Mouse (Mus musculus) bone marrow macrophage, adult 2 months (primary cell): ENCODE data around the gene Ppp1r36. TPM values are rescaled to one million over a fixed set of nuclear protein-coding genes. Genes with fewer than 3 reads are reported as not detected.

Experiments used
- H3K27ac ChIP-seq: 2 replicates; pipeline ENCODE4 v1.5.1; 2012; ENCODE audit warnings: low read depth, low read length; ENCODE audit not compliant: insufficient read depth
- H3K4me1 ChIP-seq: 2 replicates; pipeline ENCODE4 v1.6.1; 2012; ENCODE audit warnings: low read length; ENCODE audit not compliant: control insufficient read depth, insufficient read depth
- H3K4me3 ChIP-seq: 2 replicates; pipeline ENCODE4 v1.5.1; 2012; ENCODE audit warnings: mild to moderate bottlenecking, low read length, moderate library complexity; ENCODE audit not compliant: insufficient read depth
- CTCF ChIP-seq: IDR thresholded peaks from 2 replicates; pipeline ENCODE4 v1.5.1; 2012; ENCODE audit warnings: low read depth, mild to moderate bottlenecking, low read length, moderate library complexity
- POLR2A ChIP-seq: IDR thresholded peaks from 2 replicates; pipeline ENCODE4 v1.6.1; 2012; ENCODE audit warnings: mild to moderate bottlenecking, low read depth, low read length, borderline replicate concordance
- polyA plus RNA-seq: library from polyadenylated mRNA; stranded (reverse); fragments of >200 nt; gene quantifications from 2 replicates; pipeline ENCODE4 v1.2.4, GENCODE M21; 2012; ENCODE audit not compliant: missing spikeins, insufficient read depth, insufficient read length

Gene Ppp1r36
- polyA plus RNA-seq, 1 experiment: not detected

- Histone ChIP-seq H3K4me3 (no peak overlapping the region), H3K4me1 (peaks cover 46% of the 10 kb centered on the region), H3K27ac (no peak overlapping the region)
- TF ChIP-seq POLR2A: no peak
- no peak for TF ChIP-seq CTCF
These were observed 43.3 kb upstream of the Ppp1r36 start for GRCm38 (mm10) chr12:76373991-76374390.

GRCm38 (mm10) chr12:76374911-76375310, 42.4 kb upstream of the Ppp1r36 start:
- no peak for TF ChIP-seq CTCF
- TF ChIP-seq POLR2A: no peak
- Histone ChIP-seq H3K27ac (no peak overlapping the region), H3K4me1 (peaks cover 50% of the 10 kb centered on the region), H3K4me3 (no peak overlapping the region)

- Histone ChIP-seq H3K4me3 (no peak overlapping the region), H3K27ac (0 out of 2 replicates have a peak overlapping the region, but pooled peaks have one; percentile 16), H3K4me1 (peaks cover 50% of the 10 kb centered on the region)
- TF ChIP-seq POLR2A (no peak), CTCF (no peak)
These were observed 41.8 kb upstream of the Ppp1r36 start for GRCm38 (mm10) chr12:76375506-76375905.

DNA sequence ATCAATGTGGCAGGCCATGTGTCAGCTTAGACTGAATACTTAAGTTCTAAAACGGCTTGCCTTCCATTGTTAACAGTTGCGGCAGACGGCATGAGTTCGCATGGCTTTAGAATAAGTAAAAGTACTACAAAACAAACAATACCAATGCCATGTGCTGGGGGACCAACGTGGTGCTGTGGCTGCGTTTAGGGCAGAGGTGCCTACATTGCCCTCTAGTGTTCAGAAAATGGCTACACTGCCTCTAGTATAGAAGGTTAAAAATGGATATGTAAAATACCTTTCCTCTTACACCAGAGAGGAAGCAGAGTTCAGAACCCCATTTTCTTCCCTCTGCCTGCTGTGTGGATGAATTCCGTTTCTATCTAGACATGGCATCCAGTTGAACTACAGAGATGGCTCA, 40.7 kb upstream of the Ppp1r36 start:
- Histone ChIP-seq H3K4me1 (peaks cover 50% of the 10 kb centered on the region), H3K27ac (peak overlapping the region; percentile 45), H3K4me3 (peak overlapping the region; percentile 6; the same call in 1 of the 2 replicates)
- TF ChIP-seq POLR2A: no peak
- peak; percentile 50 for TF ChIP-seq CTCF

GRCm38 (mm10) chr12:76377059-76377458, 40.3 kb upstream of the Ppp1r36 start:
- Histone ChIP-seq H3K4me1 (peaks cover 50% of the 10 kb centered on the region), H3K4me3 (no peak overlapping the region), H3K27ac (peak overlapping the region; percentile 20)
- TF ChIP-seq POLR2A (no peak), CTCF (0 out of 2 replicates have a peak, but pooled peaks have one; percentile 5)

GRCm38 (mm10) chr12:76377726-76378125, 39.6 kb upstream of the Ppp1r36 start:
- peak overlapping the region; percentile 20; the same call in 1 of the 2 replicates for H3K4me3 ChIP-seq
- H3K27ac ChIP-seq: peak overlapping the region; percentile 60
- peaks cover 45% of the 10 kb centered on the region for H3K4me1 ChIP-seq
- no peak for TF ChIP-seq POLR2A

- Histone ChIP-seq H3K4me1 (peaks cover 40% of the 10 kb centered on the region), H3K27ac (no peak overlapping the region), H3K4me3 (no peak overlapping the region)
- TF ChIP-seq POLR2A: no peak
- no peak for TF ChIP-seq CTCF
These were observed 38.8 kb upstream of the Ppp1r36 start for GRCm38 (mm10) chr12:76378556-76378955.

DNA sequence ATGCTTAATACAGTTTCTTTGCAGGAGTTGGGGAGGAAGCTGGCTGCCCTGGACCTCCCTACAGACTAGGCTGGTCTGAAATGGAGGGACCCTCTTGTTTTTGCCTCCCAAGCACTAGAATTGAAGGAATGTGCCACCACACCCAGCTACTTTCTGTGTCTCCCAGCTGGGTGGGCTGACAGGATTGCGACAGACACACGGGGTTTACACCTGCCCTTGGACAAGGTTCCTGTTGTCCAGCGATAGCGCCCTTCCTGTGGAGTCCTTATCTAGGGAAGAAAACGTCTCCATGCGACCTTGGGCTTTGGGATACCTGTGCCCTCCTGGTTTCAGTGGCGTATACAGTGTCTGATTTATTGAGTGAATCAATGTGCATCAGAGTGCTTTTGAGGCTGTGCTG, 37.2 kb upstream of the Ppp1r36 start:
- peaks cover 32% of the 10 kb centered on the region for H3K4me1 ChIP-seq
- no peak overlapping the region for H3K27ac ChIP-seq
- TF ChIP-seq CTCF (no peak), POLR2A (no peak)
- H3K4me3 ChIP-seq: no peak overlapping the region

GRCm38 (mm10) chr12:76385342-76385741, 32.0 kb upstream of the Ppp1r36 start:
- Histone ChIP-seq H3K4me1 (peaks cover 4% of the 10 kb centered on the region), H3K27ac (no peak overlapping the region), H3K4me3 (no peak overlapping the region)
- TF ChIP-seq POLR2A (no peak), CTCF (no peak)

- no peak overlapping the region for H3K4me3 ChIP-seq
- peaks cover 24% of the 10 kb centered on the region for H3K4me1 ChIP-seq
- no peak overlapping the region for H3K27ac ChIP-seq
- TF ChIP-seq POLR2A (no peak), CTCF (no peak)
These were observed 28.5 kb upstream of the Ppp1r36 start for GRCm38 (mm10) chr12:76388794-76389193.

DNA sequence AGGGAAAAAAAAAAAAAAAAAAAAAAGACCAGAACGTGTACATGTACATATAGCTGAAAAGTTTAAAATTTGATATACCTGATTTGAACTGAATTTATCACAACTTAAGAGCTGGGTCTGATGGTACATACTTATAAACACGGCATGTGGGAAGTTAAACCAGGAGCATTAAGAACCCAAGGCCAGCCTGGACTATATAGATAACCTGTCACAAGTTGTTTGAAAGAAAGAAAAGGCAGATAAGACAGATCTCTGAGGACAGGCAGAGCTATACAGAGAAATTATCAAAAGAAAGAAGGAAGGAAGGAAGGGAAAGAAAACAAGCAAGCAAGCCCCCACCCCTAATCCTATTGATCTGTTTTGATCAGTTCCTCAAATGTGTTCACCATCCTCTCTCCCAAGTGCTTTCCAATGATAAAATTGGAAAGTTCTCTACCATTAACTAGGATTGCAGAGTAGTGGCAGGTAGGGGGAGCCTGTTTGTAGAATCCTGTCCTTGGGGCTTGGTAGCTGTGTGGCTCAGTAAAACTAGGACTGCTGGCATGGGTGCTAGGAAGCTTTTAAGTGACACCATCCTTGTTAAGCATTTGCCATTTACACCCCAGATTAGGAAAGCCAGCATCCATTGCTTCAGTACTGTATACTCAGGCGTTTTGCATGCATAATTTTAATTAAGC, 25.6 kb upstream of the Ppp1r36 start:
- no peak for TF ChIP-seq CTCF
- no peak for TF ChIP-seq POLR2A
- H3K27ac ChIP-seq: no peak overlapping the region
- H3K4me3 ChIP-seq: no peak overlapping the region
- peaks cover 24% of the 10 kb centered on the region for H3K4me1 ChIP-seq
